Mouse (Mus musculus): ENCODE results near the gene Adamts13.

GRCm38 (mm10) chr2:26956811-26957487, 16.3 kb upstream of the Adamts13 start:
- no peak for TF ChIP-seq GATA1 (IDR thresholded peaks at IDR 0.05; ENCODE audit: borderline replicate concordance, low read length)
- TF ChIP-seq FLI1 (IDR thresholded peaks at IDR 0.05; ENCODE audit: low read length): no peak
